Mouse (Mus musculus) splenic B cell, adult 2 months (primary cell): ENCODE results near the gene Ccdc152.

Experiments
- DNase-seq: peaks from one replicate; pipeline ENCODE4 v3.0.0-alpha.2; 2011; ENCODE audit warnings: low read depth, low spot score
- H3K27me3 ChIP-seq: 2 replicates; pipeline ENCODE4 v1.6.1; 2012; ENCODE audit warnings: mild to moderate bottlenecking, low read length, moderate library complexity, mixed read lengths; ENCODE audit not compliant: control insufficient read depth, poor library complexity, insufficient read depth, severe bottlenecking
- H3K36me3 ChIP-seq: 2 replicates; pipeline ENCODE4 v1.6.1; 2012; ENCODE audit warnings: mild to moderate bottlenecking, low read length, moderate library complexity, mixed read lengths; ENCODE audit not compliant: control insufficient read depth, poor library complexity, insufficient read depth, severe bottlenecking

Ccdc152 gene

DNA sequence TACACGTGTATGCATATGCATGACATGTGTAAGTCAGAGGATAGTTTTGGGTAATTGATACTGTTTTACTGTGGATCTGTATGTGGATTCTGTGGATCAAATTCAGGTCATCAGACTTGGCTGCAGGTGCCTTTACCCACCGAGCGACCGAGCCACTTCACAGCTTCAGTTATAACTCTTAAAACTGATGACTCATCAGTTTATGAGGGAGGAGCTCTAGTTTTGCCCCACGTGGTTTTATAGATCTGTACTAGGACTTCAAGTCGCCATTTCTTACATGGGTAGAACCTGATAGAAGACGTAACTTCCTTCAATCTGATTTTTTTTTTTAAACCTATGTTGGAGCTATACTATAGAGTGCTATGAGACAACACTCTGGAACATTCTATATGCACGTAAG lies 5.7 kb downstream of the Ccdc152 start:
- H3K27me3 ChIP-seq: no peaks in the 10 kb centered on the region
- DNase-seq: no peak
- no peaks in the 10 kb centered on the region for H3K36me3 ChIP-seq

DNA sequence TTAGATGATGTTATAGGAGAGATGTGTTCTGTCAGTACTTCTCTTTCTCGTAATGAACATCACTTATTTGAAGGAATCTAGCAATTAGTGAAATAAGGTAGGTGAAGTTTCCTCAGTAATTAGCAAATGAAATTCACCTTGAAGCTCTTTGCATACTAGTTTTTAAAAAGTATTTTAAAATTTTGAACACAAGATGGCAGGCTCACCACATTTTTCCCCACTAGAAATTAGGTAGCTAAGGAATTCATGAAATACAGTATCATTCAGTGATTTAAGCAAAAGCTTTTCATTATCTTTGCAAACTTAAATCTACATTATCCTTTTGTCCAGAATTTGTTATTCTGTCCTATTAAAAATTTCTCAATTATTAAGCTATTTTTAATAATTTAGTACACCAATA lies 7.3 kb downstream of the Ccdc152 start:
- DNase-seq: no peak
- H3K36me3 ChIP-seq: no peaks in the 10 kb centered on the region

GRCm38 (mm10) chr15:3293477-3293876 lies 9.8 kb downstream of the Ccdc152 start:
- no peak for DNase-seq
- no peaks in the 10 kb centered on the region for H3K36me3 ChIP-seq
- H3K27me3 ChIP-seq: no peaks in the 10 kb centered on the region

More for the DNA sequence above, 7.3 kb downstream of the Ccdc152 start:
- no peaks in the 10 kb centered on the region for H3K27me3 ChIP-seq

GRCm38 (mm10) chr15:3290435-3290834 lies 12.9 kb downstream of the Ccdc152 start:
- Histone ChIP-seq H3K36me3 (no peaks in the 10 kb centered on the region), H3K27me3 (no peaks in the 10 kb centered on the region)
- DNase-seq: peak; percentile 14

DNA sequence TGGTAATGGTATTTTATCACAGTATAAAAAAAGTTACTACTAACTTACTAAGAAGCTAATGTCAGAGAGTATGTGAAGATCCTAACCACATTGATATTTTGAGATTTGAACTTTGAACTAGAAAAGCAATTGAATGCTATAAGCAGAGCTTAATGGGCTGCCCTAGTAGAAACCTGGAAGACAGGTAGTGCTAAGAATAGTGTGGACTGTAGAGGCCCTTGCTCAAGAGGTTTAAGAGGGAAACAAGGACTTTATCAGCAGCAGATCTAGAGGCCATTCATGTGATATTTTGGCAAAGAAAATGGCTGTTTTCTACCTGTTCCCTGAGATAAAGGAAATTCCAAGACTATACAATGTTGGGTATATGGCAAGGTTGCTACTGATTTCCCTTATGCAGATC lies 17.3 kb downstream of the Ccdc152 start:
- Histone ChIP-seq H3K27me3 (no peaks in the 10 kb centered on the region), H3K36me3 (no peaks in the 10 kb centered on the region)
- DNase-seq: no peak

- Histone ChIP-seq H3K36me3 (peaks cover 2% of the 10 kb centered on the region; the same call in 1 of the 2 replicates), H3K27me3 (no peaks in the 10 kb centered on the region)
- DNase-seq: no peak
Measured at GRCm38 (mm10) chr15:3281737-3282136, 21.6 kb downstream of the Ccdc152 start.

- Histone ChIP-seq H3K36me3 (peaks cover 2% of the 10 kb centered on the region; the same call in 1 of the 2 replicates), H3K27me3 (no peaks in the 10 kb centered on the region)
- DNase-seq: no peak
Measured at GRCm38 (mm10) chr15:3281216-3281615, 22.1 kb downstream of the Ccdc152 start.

DNA sequence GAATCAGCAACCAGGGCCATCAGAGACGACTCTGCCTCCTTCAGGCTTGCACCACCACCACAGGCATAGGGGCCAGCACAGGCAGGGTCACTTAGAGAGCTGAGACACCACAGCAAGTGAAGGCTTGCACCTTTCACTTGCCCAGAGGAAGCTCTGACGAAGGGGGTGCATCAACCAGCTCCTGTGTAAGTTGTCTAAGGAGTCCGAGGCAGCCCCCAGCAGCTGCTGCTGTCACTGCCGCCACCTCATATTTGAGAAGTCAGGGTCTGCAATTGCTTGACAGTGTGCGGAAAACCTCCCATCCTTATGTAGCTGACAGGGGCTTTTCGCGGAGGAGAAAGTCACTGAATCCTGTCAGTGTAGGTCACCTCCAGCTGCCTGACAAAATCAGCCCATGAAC lies 24.1 kb downstream of the Ccdc152 start:
- H3K36me3 ChIP-seq: peaks cover 2% of the 10 kb centered on the region; the same call in 1 of the 2 replicates
- DNase-seq: no peak
- no peaks in the 10 kb centered on the region for H3K27me3 ChIP-seq

DNA sequence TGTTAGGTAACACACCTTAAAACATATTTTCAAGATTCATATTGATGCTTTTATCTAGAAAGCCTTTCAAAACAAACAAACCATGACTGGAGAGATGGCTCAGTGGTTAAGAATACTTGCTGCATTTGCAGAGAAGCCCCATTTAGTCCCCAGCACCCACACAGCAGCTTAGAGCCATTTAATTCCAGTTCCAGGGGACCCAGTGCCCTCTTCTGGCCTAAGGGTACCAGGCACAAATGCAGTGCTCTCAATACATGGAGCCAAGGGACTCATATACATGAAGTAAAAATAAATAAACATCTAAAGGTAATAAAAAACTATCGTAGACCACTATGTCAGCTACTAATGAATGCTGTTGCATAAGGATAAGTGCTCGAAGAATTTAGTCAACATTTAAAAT lies 25.9 kb downstream of the Ccdc152 start:
- DNase-seq: peak; percentile 11
- no peaks in the 10 kb centered on the region for H3K27me3 ChIP-seq
- peaks cover 2% of the 10 kb centered on the region; the same call in 1 of the 2 replicates for H3K36me3 ChIP-seq

- peaks cover 2% of the 10 kb centered on the region; the same call in 1 of the 2 replicates for H3K36me3 ChIP-seq
- DNase-seq: no peak
Measured at GRCm38 (mm10) chr15:3273191-3273590, 30.1 kb downstream of the Ccdc152 start.

GRCm38 (mm10) chr15:3271216-3271615 lies 32.1 kb downstream of the Ccdc152 start:
- Histone ChIP-seq H3K36me3 (no peaks in the 10 kb centered on the region), H3K27me3 (no peaks in the 10 kb centered on the region)
- no peak for DNase-seq

More at GRCm38 (mm10) chr15:3273191-3273590, 30.1 kb downstream of the Ccdc152 start:
- no peaks in the 10 kb centered on the region for H3K27me3 ChIP-seq

DNA sequence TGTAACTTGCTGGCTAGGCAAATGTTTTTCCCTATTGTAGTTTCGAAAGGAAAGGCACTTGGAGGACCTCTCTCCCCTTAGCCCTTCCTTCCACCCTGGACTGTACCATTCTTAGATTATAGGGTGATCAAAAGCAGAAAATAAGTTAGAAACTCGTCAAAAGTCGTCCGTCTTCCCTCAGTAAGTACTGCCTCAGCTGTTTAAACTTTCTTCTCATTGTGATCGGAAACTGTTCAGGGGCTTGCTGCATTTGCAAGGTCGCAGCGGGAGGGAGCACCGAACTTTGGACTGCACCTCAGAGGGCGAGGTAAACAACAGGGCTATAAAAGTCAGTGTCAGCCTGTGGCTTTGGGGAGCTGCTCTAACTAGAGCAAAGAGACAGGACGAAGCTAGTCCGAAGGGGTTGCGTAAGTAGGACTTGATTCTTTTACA lies 32.7 kb downstream of the Ccdc152 start:
- Histone ChIP-seq H3K27me3 (no peaks in the 10 kb centered on the region), H3K36me3 (no peaks in the 10 kb centered on the region)
- DNase-seq: peak; percentile 63

- DNase-seq: peak; percentile 11
- no peaks in the 10 kb centered on the region for H3K36me3 ChIP-seq
- H3K27me3 ChIP-seq: no peaks in the 10 kb centered on the region
Measured at GRCm38 (mm10) chr15:3269996-3270645, 33.2 kb downstream of the Ccdc152 start.

- no peaks in the 10 kb centered on the region for H3K36me3 ChIP-seq
- no peak for DNase-seq
- no peaks in the 10 kb centered on the region for H3K27me3 ChIP-seq
Measured at GRCm38 (mm10) chr15:3269496-3269895, 33.8 kb downstream of the Ccdc152 start.

DNA sequence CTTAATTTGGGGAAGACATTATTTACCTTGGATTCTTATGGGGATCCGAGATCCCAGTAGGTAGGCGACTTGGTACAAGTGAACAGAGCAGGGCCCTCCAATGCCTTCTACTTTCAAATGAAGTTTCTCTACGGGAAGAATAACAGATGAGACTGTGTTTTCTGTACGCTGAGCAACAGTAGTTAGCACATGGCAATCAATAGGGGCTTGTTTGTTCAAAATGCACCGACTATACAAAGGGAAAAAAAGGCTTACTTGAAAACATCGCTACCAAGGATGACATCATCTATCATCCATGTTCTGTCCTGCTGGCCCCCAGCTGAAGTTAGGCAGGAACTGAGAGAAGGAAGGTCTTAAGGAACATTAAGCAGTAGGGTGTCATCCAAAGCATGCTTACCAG lies 35.1 kb downstream of the Ccdc152 start, which contains the start of gene Selenop:
Gene Selenop (plus strand): TSS at position 301 of the 400 bp plus-strand sequence.
- no peaks in the 10 kb centered on the region for H3K27me3 ChIP-seq
- DNase-seq: no peak
- H3K36me3 ChIP-seq: no peaks in the 10 kb centered on the region

DNA sequence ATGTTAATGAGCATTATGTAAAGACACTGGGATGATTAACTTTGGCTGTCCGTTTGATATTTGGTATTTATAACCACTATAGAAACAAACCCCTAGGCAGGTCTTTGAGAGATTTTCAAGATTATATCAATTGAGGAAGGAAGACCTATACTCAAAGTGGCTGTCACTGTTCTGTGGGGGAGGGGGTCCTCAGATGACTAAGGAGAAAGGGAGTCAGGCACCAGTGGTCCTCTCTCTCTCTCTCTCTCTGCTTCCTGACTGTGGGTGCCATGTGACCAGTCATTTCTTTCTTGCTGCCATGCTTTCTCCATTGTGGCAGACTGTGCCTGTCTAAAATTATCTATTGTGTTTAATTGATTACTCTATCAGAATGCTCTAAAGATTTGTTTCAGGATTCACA lies 38.5 kb downstream of the Ccdc152 start:
- Histone ChIP-seq H3K27me3 (no peaks in the 10 kb centered on the region), H3K36me3 (no peaks in the 10 kb centered on the region)
- DNase-seq: no peak
